Mouse (Mus musculus): Measurements from ENCODE around the gene Tmem233. TPM values are rescaled to one million over a fixed set of nuclear protein-coding genes. Genes with fewer than 3 reads are reported as not detected.

Tmem233 gene
- total and polyA plus RNA-seq, 3 experiments = 6.0 TPM; not detected in 2

DNA sequence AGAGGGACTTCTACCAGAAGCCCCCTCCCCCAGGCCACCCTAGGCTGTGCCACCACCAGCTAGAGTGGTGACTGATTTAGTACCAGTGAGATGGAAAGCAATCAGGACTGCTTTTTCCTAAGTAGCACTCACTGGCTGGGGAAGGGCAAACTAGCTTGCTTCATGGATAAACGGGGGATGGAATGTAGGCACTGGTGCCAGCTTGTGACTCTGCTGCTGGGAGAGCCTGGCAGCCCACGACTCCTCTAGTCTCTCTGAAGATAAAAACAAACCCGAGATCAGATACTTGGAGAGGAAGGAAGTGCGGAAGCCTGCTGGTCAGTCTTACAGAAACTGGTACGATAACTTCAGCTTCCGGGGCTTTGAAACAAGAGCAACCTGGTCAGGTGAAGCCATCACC lies 2.3 kb downstream of the Tmem233 start:
- Histone ChIP-seq H3K27ac (ENCODE audit: control insufficient read depth, low read depth, low read length) (no peak overlapping the region), H3K79me2 (ENCODE audit: control insufficient read depth, insufficient read depth, low read length, poor library complexity) (no peaks in the 10 kb centered on the region), H3K4me3 (ENCODE audit: control insufficient read depth in 1 of 2, insufficient read depth in 1 of 2, low read depth in 2 of 2, low read length in 2 of 2) (no peak overlapping the region), H3K9me3 (replicated peaks; ENCODE audit: insufficient read depth, low read length) (no peaks in the 10 kb centered on the region), H3K27me3 (ENCODE audit: control insufficient read depth in 1 of 2, insufficient read depth in 2 of 2, low read length in 2 of 2) (no peaks in the 10 kb centered on the region), H3K4me1 (ENCODE audit: control insufficient read depth in 1 of 2, insufficient read depth in 2 of 2, low read length in 2 of 2) (no peaks in the 10 kb centered on the region), H3K9ac (ENCODE audit: control insufficient read depth, low read depth, low read length, poor library complexity, severe bottlenecking) (no peak overlapping the region), H3K36me3 (ENCODE audit: control insufficient read depth in 1 of 2, insufficient read depth in 2 of 2, low read length in 2 of 2) (no peaks in the 10 kb centered on the region)
- DNase-seq (ENCODE audit: low read depth, low spot score) = no peak
- TF ChIP-seq ZNF384 (IDR thresholded peaks at IDR 0.05; ENCODE audit: low read depth, low read length) (no peak), JUND (IDR thresholded peaks at IDR 0.05; ENCODE audit: low read depth, low read length) (no peak), TBP (IDR thresholded peaks at IDR 0.05; ENCODE audit: low read depth, low read length) (no peak), ELF1 (IDR thresholded peaks at IDR 0.05; ENCODE audit: low read depth, low read length) (no peak)

DNA sequence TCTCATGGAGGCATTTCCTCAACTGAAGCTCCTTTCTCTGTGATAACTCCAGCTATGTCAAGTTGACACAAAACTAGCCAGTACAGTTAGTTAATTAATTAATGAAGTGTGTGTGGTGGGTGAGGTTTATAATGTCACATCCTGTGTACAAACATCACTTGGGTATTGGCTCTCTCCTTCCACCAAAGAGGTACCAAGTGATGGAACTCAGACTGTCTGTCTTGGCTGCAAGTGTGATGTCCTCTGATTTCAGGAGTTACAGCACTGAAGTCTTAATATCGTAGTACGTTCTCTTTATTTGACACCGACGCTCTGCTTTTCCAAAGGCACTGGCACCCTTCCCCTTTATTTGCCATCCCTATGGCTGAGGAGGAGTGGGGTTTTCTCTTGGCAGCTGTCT lies 13.4 kb downstream of the Tmem233 start:
- no peaks in the 10 kb centered on the region for H3K36me3 ChIP-seq (ENCODE audit: control insufficient read depth in 1 of 2, insufficient read depth in 2 of 2, low read length in 2 of 2)
- H3K4me3 ChIP-seq (ENCODE audit: control insufficient read depth in 1 of 2, insufficient read depth in 1 of 2, low read depth in 2 of 2, low read length in 2 of 2) = no peak overlapping the region
- H3K27me3 ChIP-seq (ENCODE audit: control insufficient read depth in 1 of 2, insufficient read depth in 2 of 2, low read length in 2 of 2) = no peaks in the 10 kb centered on the region
- H3K9ac ChIP-seq (ENCODE audit: control insufficient read depth, low read depth, low read length, poor library complexity, severe bottlenecking) = no peak overlapping the region
- no peaks in the 10 kb centered on the region for H3K9me3 ChIP-seq (replicated peaks; ENCODE audit: insufficient read depth, low read length)
- DNase-seq (ENCODE audit: low read depth, low spot score) = no peak
- no peak overlapping the region for H3K27ac ChIP-seq (ENCODE audit: control insufficient read depth, low read depth, low read length)
- no peaks in the 10 kb centered on the region for H3K79me2 ChIP-seq (ENCODE audit: control insufficient read depth, insufficient read depth, low read length, poor library complexity)
- H3K4me1 ChIP-seq (ENCODE audit: control insufficient read depth in 1 of 2, insufficient read depth in 2 of 2, low read length in 2 of 2) = no peaks in the 10 kb centered on the region
- no peak for TF ChIP-seq E2F4 (IDR thresholded peaks at IDR 0.05; ENCODE audit: borderline replicate concordance, low read depth, low read length)
- TF ChIP-seq JUND (IDR thresholded peaks at IDR 0.05; ENCODE audit: low read depth, low read length) = no peak
- TF ChIP-seq KAT2A (conservative IDR thresholded peaks at IDR 0.05; ENCODE audit: low read depth, low read length) = no peak
- no peak for TF ChIP-seq RAD21 (IDR thresholded peaks at IDR 0.05; ENCODE audit: low read depth, low read length)
- TF ChIP-seq ZNF384 (IDR thresholded peaks at IDR 0.05; ENCODE audit: low read depth, low read length) = no peak
- TF ChIP-seq CHD2 (IDR thresholded peaks at IDR 0.05; ENCODE audit: low read length) = no peak
- no peak for TF ChIP-seq POLR2AphosphoS2 (IDR thresholded peaks at IDR 0.05; ENCODE audit: low read length)
- TF ChIP-seq POLR2A (IDR thresholded peaks at IDR 0.05; ENCODE audit: control insufficient read depth in 1 of 2, insufficient read depth in 1 of 2, low read depth in 1 of 2, low read length in 2 of 2, poor library complexity in 1 of 2) = no peak
- no peak for TF ChIP-seq EP300 (IDR thresholded peaks at IDR 0.05; ENCODE audit: low read depth in 1 of 2, low read length in 2 of 2)

DNA sequence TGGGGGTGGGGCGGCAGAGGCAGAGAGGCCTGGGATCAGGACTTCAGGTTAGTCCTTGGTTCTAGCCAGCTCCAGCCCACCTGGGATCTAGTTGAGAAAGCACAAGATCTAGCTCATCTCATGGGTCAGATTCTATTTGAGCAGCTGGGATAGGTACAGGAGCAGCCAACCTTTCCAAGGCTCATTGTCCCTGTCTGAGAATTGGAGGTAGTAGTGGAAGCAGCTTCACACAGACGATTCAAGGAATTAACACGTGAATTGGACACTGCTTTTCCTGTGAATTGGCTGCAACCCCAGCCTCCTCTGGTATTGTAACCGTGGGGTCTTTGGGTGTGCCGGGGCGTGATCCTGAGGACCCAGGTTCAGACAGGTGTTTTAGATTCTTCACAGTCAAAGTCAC lies 30.2 kb downstream of the Tmem233 start:
- no peaks in the 10 kb centered on the region for H3K79me2 ChIP-seq (ENCODE audit: control insufficient read depth, insufficient read depth, low read length, poor library complexity)
- H3K36me3 ChIP-seq (ENCODE audit: control insufficient read depth in 1 of 2, insufficient read depth in 2 of 2, low read length in 2 of 2) = no peaks in the 10 kb centered on the region
- H3K9ac ChIP-seq (ENCODE audit: control insufficient read depth, low read depth, low read length, poor library complexity, severe bottlenecking) = no peak overlapping the region
- H3K9me3 ChIP-seq (replicated peaks; ENCODE audit: insufficient read depth, low read length) = no peaks in the 10 kb centered on the region
- H3K27me3 ChIP-seq (ENCODE audit: control insufficient read depth in 1 of 2, insufficient read depth in 2 of 2, low read length in 2 of 2) = no peaks in the 10 kb centered on the region
- no peak overlapping the region for H3K4me3 ChIP-seq (ENCODE audit: control insufficient read depth in 1 of 2, insufficient read depth in 1 of 2, low read depth in 2 of 2, low read length in 2 of 2)
- no peaks in the 10 kb centered on the region for H3K4me1 ChIP-seq (ENCODE audit: control insufficient read depth in 1 of 2, insufficient read depth in 2 of 2, low read length in 2 of 2)
- no peak for DNase-seq (ENCODE audit: low read depth, low spot score)
- no peak for TF ChIP-seq MXI1 (IDR thresholded peaks at IDR 0.05; ENCODE audit: low read depth, low read length)
- no peak for TF ChIP-seq JUND (IDR thresholded peaks at IDR 0.05; ENCODE audit: low read depth, low read length)
- TF ChIP-seq GABPA (IDR thresholded peaks at IDR 0.05; ENCODE audit: low read depth, low read length) = no peak
- no peak for TF ChIP-seq ZKSCAN1 (IDR thresholded peaks at IDR 0.05; ENCODE audit: low read depth, low read length)
- TF ChIP-seq ELF1 (IDR thresholded peaks at IDR 0.05; ENCODE audit: low read depth, low read length) = no peak
- no peak for TF ChIP-seq MEF2A (IDR thresholded peaks at IDR 0.05; ENCODE audit: extremely low read depth, insufficient replicate concordance, low read depth, low read length, poor library complexity, severe bottlenecking)
- TF ChIP-seq ZNF384 (IDR thresholded peaks at IDR 0.05; ENCODE audit: low read depth, low read length) = no peak
- TF ChIP-seq RCOR1 (IDR thresholded peaks at IDR 0.05; ENCODE audit: low read depth, low read length) = no peak
- TF ChIP-seq E2F4 (IDR thresholded peaks at IDR 0.05; ENCODE audit: borderline replicate concordance, low read depth, low read length) = no peak
- TF ChIP-seq NELFE (IDR thresholded peaks at IDR 0.05; ENCODE audit: low read depth, low read length) = no peak
- TF ChIP-seq ZC3H11A (IDR thresholded peaks at IDR 0.05; ENCODE audit: low read depth, low read length) = no peak
- TF ChIP-seq BHLHE40 (IDR thresholded peaks at IDR 0.05; ENCODE audit: borderline replicate concordance, low read depth, low read length) = no peak
- H3K27ac ChIP-seq (ENCODE audit: control insufficient read depth, low read depth, low read length) = no peak overlapping the region
